Mouse (Mus musculus): Measurements from ENCODE around the gene Rnf157. TPM values are rescaled to one million over a fixed set of nuclear protein-coding genes. Genes with fewer than 3 reads are reported as not detected.

Rnf157 gene
- polyA plus RNA-seq, 1 experiment = 7.2 TPM

- no peak overlapping the region for H3K4me3 ChIP-seq (ENCODE audit: control insufficient read depth, low read depth, low read length)
- H3K27me3 ChIP-seq (ENCODE audit: control insufficient read depth, insufficient read depth, low read length) = no peaks in the 10 kb centered on the region
- H3K36me3 ChIP-seq (ENCODE audit: control insufficient read depth, insufficient read depth, low read length) = no peaks in the 10 kb centered on the region
- no peaks in the 10 kb centered on the region; the same call in 1 of the 2 replicates for H3K4me1 ChIP-seq (ENCODE audit: control insufficient read depth, insufficient read depth, low read length)
- TF ChIP-seq POLR2A (IDR thresholded peaks at IDR 0.05; ENCODE audit: control insufficient read depth, low read depth, low read length) (no peak), CTCF (IDR thresholded peaks at IDR 0.05; ENCODE audit: control insufficient read depth, insufficient read depth, insufficient replicate concordance, low read depth, low read length) (no peak)
- H3K27ac ChIP-seq (ENCODE audit: control insufficient read depth, insufficient read depth, low read depth, low read length) = no peak overlapping the region
These were observed 14.5 kb downstream of the Rnf157 start for GRCm38 (mm10) chr11:116398348-116398677.

- TF ChIP-seq CTCF (IDR thresholded peaks at IDR 0.05; ENCODE audit: control insufficient read depth, insufficient read depth, insufficient replicate concordance, low read depth, low read length) (no peak), POLR2A (IDR thresholded peaks at IDR 0.05; ENCODE audit: control insufficient read depth, low read depth, low read length) (no peak)
- Histone ChIP-seq H3K27me3 (ENCODE audit: control insufficient read depth, insufficient read depth, low read length) (no peaks in the 10 kb centered on the region), H3K36me3 (ENCODE audit: control insufficient read depth, insufficient read depth, low read length) (no peaks in the 10 kb centered on the region), H3K4me3 (ENCODE audit: control insufficient read depth, low read depth, low read length) (no peak overlapping the region), H3K4me1 (ENCODE audit: control insufficient read depth, insufficient read depth, low read length) (no peaks in the 10 kb centered on the region; the same call in 1 of the 2 replicates), H3K27ac (ENCODE audit: control insufficient read depth, insufficient read depth, low read depth, low read length) (no peak overlapping the region)
These were observed 15.1 kb downstream of the Rnf157 start for GRCm38 (mm10) chr11:116397517-116398347.

- Histone ChIP-seq H3K27me3 (ENCODE audit: control insufficient read depth, insufficient read depth, low read length) (no peaks in the 10 kb centered on the region), H3K27ac (ENCODE audit: control insufficient read depth, insufficient read depth, low read depth, low read length) (no peak overlapping the region), H3K4me3 (ENCODE audit: control insufficient read depth, low read depth, low read length) (no peak overlapping the region), H3K36me3 (ENCODE audit: control insufficient read depth, insufficient read depth, low read length) (no peaks in the 10 kb centered on the region), H3K4me1 (ENCODE audit: control insufficient read depth, insufficient read depth, low read length) (no peaks in the 10 kb centered on the region; the same call in 1 of the 2 replicates)
- TF ChIP-seq POLR2A (IDR thresholded peaks at IDR 0.05; ENCODE audit: control insufficient read depth, low read depth, low read length) = no peak
- TF ChIP-seq CTCF (IDR thresholded peaks at IDR 0.05; ENCODE audit: control insufficient read depth, insufficient read depth, insufficient replicate concordance, low read depth, low read length) = no peak
These were observed 15.9 kb downstream of the Rnf157 start for GRCm38 (mm10) chr11:116396934-116397330.

- TF ChIP-seq POLR2A (IDR thresholded peaks at IDR 0.05; ENCODE audit: control insufficient read depth, low read depth, low read length) (no peak), CTCF (IDR thresholded peaks at IDR 0.05; ENCODE audit: control insufficient read depth, insufficient read depth, insufficient replicate concordance, low read depth, low read length) (no peak)
- H3K27me3 ChIP-seq (ENCODE audit: control insufficient read depth, insufficient read depth, low read length) = no peaks in the 10 kb centered on the region
- no peak overlapping the region for H3K27ac ChIP-seq (ENCODE audit: control insufficient read depth, insufficient read depth, low read depth, low read length)
- no peaks in the 10 kb centered on the region for H3K36me3 ChIP-seq (ENCODE audit: control insufficient read depth, insufficient read depth, low read length)
- no peak overlapping the region for H3K4me3 ChIP-seq (ENCODE audit: control insufficient read depth, low read depth, low read length)
- no peaks in the 10 kb centered on the region; the same call in 1 of the 2 replicates for H3K4me1 ChIP-seq (ENCODE audit: control insufficient read depth, insufficient read depth, low read length)
These were observed 16.4 kb downstream of the Rnf157 start for GRCm38 (mm10) chr11:116396276-116396933.

- TF ChIP-seq CTCF (IDR thresholded peaks at IDR 0.05; ENCODE audit: control insufficient read depth, insufficient read depth, insufficient replicate concordance, low read depth, low read length) (no peak), POLR2A (IDR thresholded peaks at IDR 0.05; ENCODE audit: control insufficient read depth, low read depth, low read length) (no peak)
- H3K36me3 ChIP-seq (ENCODE audit: control insufficient read depth, insufficient read depth, low read length) = no peaks in the 10 kb centered on the region
- H3K4me1 ChIP-seq (ENCODE audit: control insufficient read depth, insufficient read depth, low read length) = no peaks in the 10 kb centered on the region; the same call in 1 of the 2 replicates
- no peaks in the 10 kb centered on the region for H3K27me3 ChIP-seq (ENCODE audit: control insufficient read depth, insufficient read depth, low read length)
- H3K4me3 ChIP-seq (ENCODE audit: control insufficient read depth, low read depth, low read length) = no peak overlapping the region
- H3K27ac ChIP-seq (ENCODE audit: control insufficient read depth, insufficient read depth, low read depth, low read length) = no peak overlapping the region
These were observed 18.1 kb downstream of the Rnf157 start for GRCm38 (mm10) chr11:116394769-116395168.

DNA sequence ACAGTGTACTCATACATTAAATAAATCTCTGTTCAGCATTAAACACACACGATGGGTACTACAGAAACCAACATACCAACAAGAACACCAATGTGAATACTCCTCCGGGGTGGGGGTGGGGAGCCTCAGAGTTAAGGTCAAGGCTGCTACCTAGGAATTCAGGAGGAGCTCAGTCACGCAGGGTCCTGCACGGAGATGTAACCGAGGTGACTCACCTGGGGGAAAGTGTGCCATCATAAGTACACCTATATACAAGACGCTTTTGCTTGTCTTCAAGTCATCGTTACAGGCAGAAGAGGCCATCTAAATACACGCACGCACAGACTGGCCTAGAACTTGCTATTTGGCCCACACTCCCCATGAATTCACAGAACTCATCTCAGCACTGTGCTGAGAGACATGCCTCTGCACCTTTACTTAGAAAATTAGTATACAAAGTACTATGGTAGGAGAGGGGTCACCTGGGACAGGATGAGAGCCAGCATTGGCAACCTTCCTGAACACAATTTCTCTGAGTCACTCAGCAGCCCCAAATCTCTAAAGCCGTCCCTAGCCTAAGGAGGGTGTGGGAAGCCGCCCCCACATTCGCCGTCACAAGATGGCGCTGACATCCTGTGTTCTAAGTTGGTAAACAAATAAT lies 23.9 kb downstream of the Rnf157 start:
- Histone ChIP-seq H3K36me3 (ENCODE audit: control insufficient read depth, insufficient read depth, low read length) (no peaks in the 10 kb centered on the region), H3K27ac (ENCODE audit: control insufficient read depth, insufficient read depth, low read depth, low read length) (no peak overlapping the region; the same call in 1 of the 2 replicates), H3K27me3 (ENCODE audit: control insufficient read depth, insufficient read depth, low read length) (no peaks in the 10 kb centered on the region), H3K4me3 (ENCODE audit: control insufficient read depth, low read depth, low read length) (no peak overlapping the region), H3K4me1 (ENCODE audit: control insufficient read depth, insufficient read depth, low read length) (no peaks in the 10 kb centered on the region)
- TF ChIP-seq POLR2A (IDR thresholded peaks at IDR 0.05; ENCODE audit: control insufficient read depth, low read depth, low read length) (no peak), CTCF (IDR thresholded peaks at IDR 0.05; ENCODE audit: control insufficient read depth, insufficient read depth, insufficient replicate concordance, low read depth, low read length) (no peak)
